Mouse (Mus musculus) ovary, adult 18-20 months (tissue): ENCODE data around the gene Tysnd1.

ENCODE experiments used
- DNase-seq: peaks from one replicate; pipeline ENCODE4 v3.0.0; 2022; ENCODE audit warnings: low spot score, mixed read lengths

Gene Tysnd1

GRCm38 (mm10) chr10:61689405-61689804 is 5.9 kb upstream of the Tysnd1 start:
- DNase-seq, result no peak

- DNase-seq, result no peak
Measured at GRCm38 (mm10) chr10:61693563-61693962, 1.8 kb upstream of the Tysnd1 start.

- DNase-seq, result no peak
Measured at GRCm38 (mm10) chr10:61695703-61696559, 617 bp downstream of the Tysnd1 start.

- no peak for DNase-seq
Measured at GRCm38 (mm10) chr10:61696560-61696823, 1.2 kb downstream of the Tysnd1 start.

- no peak for DNase-seq
Measured at GRCm38 (mm10) chr10:61697028-61697427, 1.7 kb downstream of the Tysnd1 start.

- peak; percentile 51 for DNase-seq
Measured at GRCm38 (mm10) chr10:61704663-61705062, 9.3 kb downstream of the Tysnd1 start.

- DNase-seq, result no peak
Measured at GRCm38 (mm10) chr10:61706412-61707375, 11.4 kb downstream of the Tysnd1 start.

- DNase-seq, result no peak
Measured at GRCm38 (mm10) chr10:61713601-61714000, 18.3 kb downstream of the Tysnd1 start.

- no peak for DNase-seq
Measured at GRCm38 (mm10) chr10:61714146-61714545, 18.8 kb downstream of the Tysnd1 start.

- DNase-seq, result peak; percentile 77
Measured at GRCm38 (mm10) chr10:61714771-61715461, 19.6 kb downstream of the Tysnd1 start, which contains the start of gene Aifm2. TSS of gene Aifm2 (plus strand) at chr10:61715263.

- no peak for DNase-seq
Measured at GRCm38 (mm10) chr10:61715462-61715837, 20.1 kb downstream of the Tysnd1 start.

- no peak for DNase-seq
Measured at GRCm38 (mm10) chr10:61715996-61716864, 20.9 kb downstream of the Tysnd1 start.

GRCm38 (mm10) chr10:61717406-61718296 is 22.3 kb downstream of the Tysnd1 start:
- DNase-seq, result no peak

GRCm38 (mm10) chr10:61720331-61720730 is 25.0 kb downstream of the Tysnd1 start:
- peak; percentile 47 for DNase-seq

- DNase-seq, result no peak
Measured at GRCm38 (mm10) chr10:61722215-61722614, 26.9 kb downstream of the Tysnd1 start.

GRCm38 (mm10) chr10:61723271-61723670 is 28.0 kb downstream of the Tysnd1 start:
- DNase-seq, result no peak

GRCm38 (mm10) chr10:61729181-61729580 is 33.9 kb downstream of the Tysnd1 start:
- DNase-seq, result no peak

GRCm38 (mm10) chr10:61730171-61730570 is 34.9 kb downstream of the Tysnd1 start:
- no peak for DNase-seq

- no peak for DNase-seq
Measured at GRCm38 (mm10) chr10:61734377-61734776, 39.1 kb downstream of the Tysnd1 start.

GRCm38 (mm10) chr10:61736671-61737078 is 41.4 kb downstream of the Tysnd1 start:
- no peak for DNase-seq
